Mouse (Mus musculus): ENCODE measurements at regions not wholly inside any gene's neighbourhood (a gene's known extent, or its start where the extent isn't known, plus 50 kb on each side); places are given as distances from the start of the nearest gene placed in this dataset.

- no peak overlapping the region for H3K27ac ChIP-seq (ENCODE audit: low read length)
- H3K36me3 ChIP-seq (ENCODE audit: control insufficient read depth, insufficient read depth, low read length) = no peaks in the 10 kb centered on the region
- no peak overlapping the region for H3K4me3 ChIP-seq (ENCODE audit: low read depth, low read length)
- H3K4me1 ChIP-seq (ENCODE audit: control insufficient read depth, insufficient read depth, low read length) = no peaks in the 10 kb centered on the region
- ATAC-seq (ENCODE audit: insufficient number of reproducible peaks, insufficient read depth, low FRiP score, low read depth) = no peak
- H3K27me3 ChIP-seq (ENCODE audit: control insufficient read depth, insufficient read depth, low read length) = no peaks in the 10 kb centered on the region
- WGBS = 68% methylated on average over 10 of the region's 10 CpGs
- no peaks in the 10 kb centered on the region for H3K9me3 ChIP-seq (ENCODE audit: control insufficient read depth, low read depth, low read length)
- H3K4me2 ChIP-seq (replicated peaks; ENCODE audit: low read depth, low read length) = no peak overlapping the region
- H3K9ac ChIP-seq (replicated peaks; ENCODE audit: low read depth, low read length) = no peak overlapping the region
Observed at GRCm38 (mm10) chr7:138620896-138621655, 223.5 kb upstream of the Tcerg1l start.

GRCm38 (mm10) chr7:138620080-138620684 lies 222.7 kb upstream of the Tcerg1l start:
- H3K4me3 ChIP-seq (ENCODE audit: low read depth, low read length) = no peak overlapping the region
- no peak overlapping the region for H3K27ac ChIP-seq (ENCODE audit: low read length)
- H3K9me3 ChIP-seq (ENCODE audit: control insufficient read depth, low read depth, low read length) = no peaks in the 10 kb centered on the region
- 68% methylated on average over 5 of the region's 5 CpGs for WGBS
- H3K4me2 ChIP-seq (replicated peaks; ENCODE audit: low read depth, low read length) = no peak overlapping the region
- H3K27me3 ChIP-seq (ENCODE audit: control insufficient read depth, insufficient read depth, low read length) = no peaks in the 10 kb centered on the region
- H3K4me1 ChIP-seq (ENCODE audit: control insufficient read depth, insufficient read depth, low read length) = no peaks in the 10 kb centered on the region
- H3K9ac ChIP-seq (replicated peaks; ENCODE audit: low read depth, low read length) = no peak overlapping the region
- ATAC-seq (ENCODE audit: insufficient number of reproducible peaks, insufficient read depth, low FRiP score, low read depth) = no peak
- no peaks in the 10 kb centered on the region for H3K36me3 ChIP-seq (ENCODE audit: control insufficient read depth, insufficient read depth, low read length)

GRCm38 (mm10) chr7:138616468-138616867 lies 218.9 kb upstream of the Tcerg1l start:
- H3K27ac ChIP-seq (ENCODE audit: low read length) = no peak overlapping the region
- no peaks in the 10 kb centered on the region for H3K9me3 ChIP-seq (ENCODE audit: control insufficient read depth, low read depth, low read length)
- H3K27me3 ChIP-seq (ENCODE audit: control insufficient read depth, insufficient read depth, low read length) = no peaks in the 10 kb centered on the region
- ATAC-seq (ENCODE audit: insufficient number of reproducible peaks, insufficient read depth, low FRiP score, low read depth) = no peak
- H3K4me1 ChIP-seq (ENCODE audit: control insufficient read depth, insufficient read depth, low read length) = no peaks in the 10 kb centered on the region
- no peaks in the 10 kb centered on the region for H3K36me3 ChIP-seq (ENCODE audit: control insufficient read depth, insufficient read depth, low read length)
- WGBS = 79% methylated on average over 2 of the region's 2 CpGs
- H3K4me3 ChIP-seq (ENCODE audit: low read depth, low read length) = no peak overlapping the region
- no peak overlapping the region for H3K4me2 ChIP-seq (replicated peaks; ENCODE audit: low read depth, low read length)
- no peak overlapping the region for H3K9ac ChIP-seq (replicated peaks; ENCODE audit: low read depth, low read length)

GRCm38 (mm10) chr7:138609605-138610004 lies 212.1 kb upstream of the Tcerg1l start:
- no peak overlapping the region for H3K9ac ChIP-seq (replicated peaks; ENCODE audit: low read depth, low read length)
- ATAC-seq (ENCODE audit: insufficient number of reproducible peaks, insufficient read depth, low FRiP score, low read depth) = 0 out of 2 replicates have a peak, but pooled peaks have one; percentile 37

GRCm38 (mm10) chr7:138609124-138609523 lies 211.6 kb upstream of the Tcerg1l start:
- 50% methylated on average over 4 of the region's 4 CpGs for WGBS
- no peak for ATAC-seq (ENCODE audit: insufficient number of reproducible peaks, insufficient read depth, low FRiP score, low read depth)
- H3K9me3 ChIP-seq (ENCODE audit: control insufficient read depth, low read depth, low read length) = no peaks in the 10 kb centered on the region
- H3K4me1 ChIP-seq (ENCODE audit: control insufficient read depth, insufficient read depth, low read length) = peaks cover 10% of the 10 kb centered on the region; the same call in 1 of the 2 replicates
- no peak overlapping the region for H3K4me3 ChIP-seq (ENCODE audit: low read depth, low read length)
- no peaks in the 10 kb centered on the region for H3K36me3 ChIP-seq (ENCODE audit: control insufficient read depth, insufficient read depth, low read length)
- no peak overlapping the region for H3K9ac ChIP-seq (replicated peaks; ENCODE audit: low read depth, low read length)
- H3K27me3 ChIP-seq (ENCODE audit: control insufficient read depth, insufficient read depth, low read length) = no peaks in the 10 kb centered on the region
- no peak overlapping the region for H3K4me2 ChIP-seq (replicated peaks; ENCODE audit: low read depth, low read length)
- no peak overlapping the region for H3K27ac ChIP-seq (ENCODE audit: low read length)

More at GRCm38 (mm10) chr7:138609605-138610004, 212.1 kb upstream of the Tcerg1l start:
- H3K36me3 ChIP-seq (ENCODE audit: control insufficient read depth, insufficient read depth, low read length) = no peaks in the 10 kb centered on the region
- H3K27me3 ChIP-seq (ENCODE audit: control insufficient read depth, insufficient read depth, low read length) = no peaks in the 10 kb centered on the region
- 54% methylated on average over 3 of the region's 3 CpGs for WGBS
- H3K4me2 ChIP-seq (replicated peaks; ENCODE audit: low read depth, low read length) = no peak overlapping the region
- H3K4me3 ChIP-seq (ENCODE audit: low read depth, low read length) = no peak overlapping the region
- no peak overlapping the region for H3K27ac ChIP-seq (ENCODE audit: low read length)
- H3K4me1 ChIP-seq (ENCODE audit: control insufficient read depth, insufficient read depth, low read length) = peaks cover 10% of the 10 kb centered on the region; the same call in 1 of the 2 replicates
- no peaks in the 10 kb centered on the region for H3K9me3 ChIP-seq (ENCODE audit: control insufficient read depth, low read depth, low read length)

- H3K36me3 ChIP-seq (ENCODE audit: control insufficient read depth, insufficient read depth, low read length) = no peaks in the 10 kb centered on the region
- no peak overlapping the region for H3K4me2 ChIP-seq (replicated peaks; ENCODE audit: low read depth, low read length)
- no peaks in the 10 kb centered on the region for H3K27me3 ChIP-seq (ENCODE audit: control insufficient read depth, insufficient read depth, low read length)
- ATAC-seq (ENCODE audit: insufficient number of reproducible peaks, insufficient read depth, low FRiP score, low read depth) = no peak
- no peak overlapping the region for H3K9ac ChIP-seq (replicated peaks; ENCODE audit: low read depth, low read length)
- 73% methylated on average over 11 of the region's 11 CpGs for WGBS
- no peak overlapping the region for H3K4me3 ChIP-seq (ENCODE audit: low read depth, low read length)
- H3K4me1 ChIP-seq (ENCODE audit: control insufficient read depth, insufficient read depth, low read length) = peaks cover 10% of the 10 kb centered on the region; the same call in 1 of the 2 replicates
- no peaks in the 10 kb centered on the region for H3K9me3 ChIP-seq (ENCODE audit: control insufficient read depth, low read depth, low read length)
- H3K27ac ChIP-seq (ENCODE audit: low read length) = no peak overlapping the region
Observed at GRCm38 (mm10) chr7:138606363-138606964, 208.9 kb upstream of the Tcerg1l start.

GRCm38 (mm10) chr7:138605923-138606322 lies 208.4 kb upstream of the Tcerg1l start:
- no peak for ATAC-seq (ENCODE audit: insufficient number of reproducible peaks, insufficient read depth, low FRiP score, low read depth)
- H3K4me1 ChIP-seq (ENCODE audit: control insufficient read depth, insufficient read depth, low read length) = peaks cover 10% of the 10 kb centered on the region; the same call in 1 of the 2 replicates
- H3K4me2 ChIP-seq (replicated peaks; ENCODE audit: low read depth, low read length) = no peak overlapping the region
- no peak overlapping the region for H3K4me3 ChIP-seq (ENCODE audit: low read depth, low read length)
- no peaks in the 10 kb centered on the region for H3K36me3 ChIP-seq (ENCODE audit: control insufficient read depth, insufficient read depth, low read length)
- H3K27ac ChIP-seq (ENCODE audit: low read length) = no peak overlapping the region
- H3K27me3 ChIP-seq (ENCODE audit: control insufficient read depth, insufficient read depth, low read length) = no peaks in the 10 kb centered on the region
- no peaks in the 10 kb centered on the region for H3K9me3 ChIP-seq (ENCODE audit: control insufficient read depth, low read depth, low read length)
- H3K9ac ChIP-seq (replicated peaks; ENCODE audit: low read depth, low read length) = no peak overlapping the region

- no peak for ATAC-seq (ENCODE audit: insufficient number of reproducible peaks, insufficient read depth, low FRiP score, low read depth)
- 68% methylated on average over 4 of the region's 4 CpGs for WGBS
- H3K9me3 ChIP-seq (ENCODE audit: control insufficient read depth, low read depth, low read length) = no peaks in the 10 kb centered on the region
- H3K27me3 ChIP-seq (ENCODE audit: control insufficient read depth, insufficient read depth, low read length) = no peaks in the 10 kb centered on the region
- H3K4me3 ChIP-seq (ENCODE audit: low read depth, low read length) = no peak overlapping the region
- H3K36me3 ChIP-seq (ENCODE audit: control insufficient read depth, insufficient read depth, low read length) = no peaks in the 10 kb centered on the region
- H3K9ac ChIP-seq (replicated peaks; ENCODE audit: low read depth, low read length) = no peak overlapping the region
- H3K27ac ChIP-seq (ENCODE audit: low read length) = no peak overlapping the region
- no peaks in the 10 kb centered on the region for H3K4me1 ChIP-seq (ENCODE audit: control insufficient read depth, insufficient read depth, low read length)
- H3K4me2 ChIP-seq (replicated peaks; ENCODE audit: low read depth, low read length) = no peak overlapping the region
Observed at GRCm38 (mm10) chr7:138601749-138602148, 204.2 kb upstream of the Tcerg1l start.
